Mouse (Mus musculus): Measurements from ENCODE around the gene Apoc1.

DNA sequence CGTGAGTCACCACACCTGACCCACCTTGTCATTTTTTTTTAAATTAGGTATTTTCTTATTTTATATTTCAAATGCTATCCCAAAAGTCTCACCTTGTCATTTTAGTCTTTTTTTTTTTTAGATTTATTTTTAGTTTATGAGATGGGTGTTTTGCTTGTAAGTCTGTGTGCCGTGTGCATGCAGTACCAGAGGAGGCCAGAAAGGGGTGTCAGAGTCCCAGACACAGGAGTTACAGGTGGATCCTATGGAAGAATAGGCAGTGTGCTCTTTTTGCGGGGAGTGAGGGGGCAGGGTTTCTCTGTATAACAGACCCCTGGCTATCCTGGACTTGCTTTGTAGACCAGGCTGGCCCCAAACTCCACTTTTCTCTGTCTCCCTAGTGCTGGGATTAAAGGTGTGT lies 46.3 kb upstream of the Apoc1 start:
- TF ChIP-seq POLR2A (IDR thresholded peaks at IDR 0.05; ENCODE audit: low read depth, low read length), result no peak
- peak; percentile 18; the same call in 1 of the 2 replicates for TF ChIP-seq CTCF (IDR thresholded peaks at IDR 0.05; ENCODE audit: extremely low read depth, insufficient read length, insufficient replicate concordance, low read depth, low read length)

Measured in small intestine, adult 2 months (tissue).